Mouse (Mus musculus) lung, embryonic 16.5 days (tissue): ENCODE measurements around the gene Kirrel3. TPM values are rescaled to one million over a fixed set of nuclear protein-coding genes. Genes with fewer than 3 reads are reported as not detected.
A peak's percentile ranks its signal among the peaks of the same experiment; 100 is the strongest.

Experiments used
- ATAC-seq: fragments of 200-750 bp; cut with Nextera tagmentation; 2 replicates; pipeline ENCODE4 v1.8.0; 2017; ENCODE audit warnings: low read depth, mild to moderate bottlenecking, moderate library complexity
- H3K27ac ChIP-seq: fragments of 300-500 bp; sonication (generic); 2 replicates; pipeline ENCODE4 v1.5.1; 2014; ENCODE audit warnings: mild to moderate bottlenecking, control low read depth, low read length
- H3K27me3 ChIP-seq: fragments of 300-500 bp; sonication (generic); 2 replicates; pipeline ENCODE4 v1.6.1; 2014; ENCODE audit warnings: low read depth, low read length, mixed read lengths; ENCODE audit not compliant: control insufficient read depth, insufficient read depth
- H3K36me3 ChIP-seq: fragments of 300-500 bp; sonication (generic); 2 replicates; pipeline ENCODE4 v1.6.1; 2014; ENCODE audit warnings: low read length; ENCODE audit not compliant: control insufficient read depth, insufficient read depth
- H3K4me1 ChIP-seq: fragments of 300-500 bp; sonication (generic); replicated peaks from 2 replicates; pipeline ENCODE4 v1.6.1; 2014; ENCODE audit warnings: low read length, mixed read lengths; ENCODE audit not compliant: control insufficient read depth, insufficient read depth
- H3K4me2 ChIP-seq: fragments of 300-500 bp; sonication (generic); 2 replicates; pipeline ENCODE4 v1.6.1; 2014; ENCODE audit warnings: low read depth, low read length, control low read depth
- H3K4me3 ChIP-seq: fragments of 300-500 bp; sonication (generic); 2 replicates; pipeline ENCODE4 v1.5.1; 2014; ENCODE audit warnings: mild to moderate bottlenecking, low read length, control low read depth
- H3K9ac ChIP-seq: fragments of 300-500 bp; sonication (generic); 2 replicates; pipeline ENCODE4 v1.6.1; 2014; ENCODE audit warnings: low read length, control low read depth
- H3K9me3 ChIP-seq: fragments of 300-500 bp; sonication (generic); 2 replicates; pipeline ENCODE4 v1.6.1; 2016; ENCODE audit warnings: low read length; ENCODE audit not compliant: control insufficient read depth
- WGBS: fragments of 180-500 bp; shearing (Covaris S2); extraction: QIAGEN DNeasy Blood & Tissue Kit; methylation state at CpG from one replicate; pipeline ENCODE4 v1.1.7; 2014; 5-methylcytosine and 5-hydroxymethylcytosine counted together
- polyA plus RNA-seq: library from polyadenylated mRNA; unstranded; fragments of >200 nt; fragmentation: Nextera tagmentation; extraction: Ambion mirVana; gene quantifications from 2 replicates; pipeline ENCODE4 v1.2.1, GENCODE M21; 2015

The Kirrel3 gene
- polyA plus RNA-seq, 1 experiment from 2014 or later = 1.2 TPM

DNA sequence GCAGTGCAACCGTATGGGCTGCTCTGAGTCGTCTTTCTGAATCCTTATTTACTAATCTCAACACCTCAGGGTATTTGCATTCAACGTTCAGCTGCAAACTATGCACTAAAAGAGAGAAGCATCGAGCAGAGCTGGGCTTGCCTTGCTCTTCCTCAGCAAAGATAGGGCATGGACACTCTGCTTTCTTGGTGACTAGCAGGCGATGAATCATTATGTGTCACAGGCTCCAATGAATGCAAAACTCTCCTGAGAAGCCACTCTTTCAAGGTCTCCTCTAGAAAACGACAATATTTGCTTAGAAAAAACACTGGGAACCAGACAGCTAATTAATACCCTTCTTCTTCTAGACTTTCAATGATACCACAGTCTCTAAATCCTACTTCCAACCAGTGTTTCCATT, 223.0 kb downstream of the Kirrel3 start:
- Histone ChIP-seq H3K27ac (no peak overlapping the region), H3K27me3 (no peaks in the 10 kb centered on the region), H3K9ac (no peak overlapping the region), H3K36me3 (no peaks in the 10 kb centered on the region), H3K4me2 (no peak overlapping the region), H3K9me3 (no peaks in the 10 kb centered on the region), H3K4me3 (no peak overlapping the region), H3K4me1 (peaks cover 9% of the 10 kb centered on the region; the same call in 1 of the 2 replicates)
- WGBS = 67% methylated on average over 6 of the region's 6 CpGs
- ATAC-seq = no peak

DNA sequence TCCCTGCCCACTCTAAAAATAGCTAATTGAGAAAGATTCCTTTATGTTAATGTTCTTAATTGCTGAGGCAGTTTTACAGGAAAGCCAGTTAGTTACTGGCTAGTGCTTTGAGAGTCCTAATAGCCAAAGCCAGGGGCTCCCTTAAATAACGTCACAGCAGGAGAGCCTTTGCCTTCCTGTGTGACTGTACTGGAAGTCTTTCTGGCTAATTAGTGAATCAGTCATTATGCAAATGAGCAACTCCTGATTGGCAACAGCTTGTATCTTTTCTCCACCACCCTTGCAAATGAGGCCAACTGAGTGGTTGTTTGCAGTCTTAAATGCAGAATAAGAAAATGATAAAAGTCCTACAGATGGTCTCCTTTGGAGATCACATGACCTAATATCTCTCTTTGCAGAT, 226.3 kb downstream of the Kirrel3 start:
- H3K9me3 ChIP-seq = no peaks in the 10 kb centered on the region
- H3K36me3 ChIP-seq = no peaks in the 10 kb centered on the region
- 0 out of 2 replicates have a peak, but pooled peaks cover 2% of the 10 kb centered on the region for H3K4me1 ChIP-seq
- no peak for ATAC-seq
- H3K4me3 ChIP-seq = no peak overlapping the region
- no peaks in the 10 kb centered on the region for H3K27me3 ChIP-seq
- H3K27ac ChIP-seq = no peak overlapping the region
- WGBS = 35% methylated on average over 1 of the region's 1 CpGs
- H3K9ac ChIP-seq = no peak overlapping the region
- H3K4me2 ChIP-seq = no peak overlapping the region

DNA sequence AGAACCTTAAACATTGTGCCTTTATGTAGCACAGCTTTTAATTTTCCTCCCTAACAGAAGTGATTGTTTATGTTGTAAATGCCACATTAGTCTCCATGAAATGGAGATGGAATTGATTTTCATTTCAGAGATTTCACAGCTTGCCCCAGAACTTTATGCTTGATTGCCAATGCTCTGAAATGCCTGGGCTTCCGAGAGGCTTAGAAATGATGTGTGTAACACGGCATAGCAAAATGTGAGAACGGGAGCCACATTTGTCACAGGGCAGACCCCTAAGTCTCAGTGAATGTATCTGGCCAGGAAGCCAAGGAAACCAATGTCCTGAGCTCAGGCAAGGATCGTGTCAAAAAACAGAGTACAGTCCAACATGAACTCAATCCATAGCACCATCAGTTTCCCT, 227.3 kb downstream of the Kirrel3 start:
- WGBS = 75% methylated on average over 4 of the region's 4 CpGs
- Histone ChIP-seq H3K27me3 (no peaks in the 10 kb centered on the region), H3K9me3 (no peaks in the 10 kb centered on the region), H3K27ac (no peak overlapping the region), H3K4me2 (no peak overlapping the region), H3K9ac (no peak overlapping the region), H3K4me1 (0 out of 2 replicates have a peak, but pooled peaks cover 2% of the 10 kb centered on the region), H3K4me3 (no peak overlapping the region), H3K36me3 (no peaks in the 10 kb centered on the region)
- ATAC-seq = no peak

DNA sequence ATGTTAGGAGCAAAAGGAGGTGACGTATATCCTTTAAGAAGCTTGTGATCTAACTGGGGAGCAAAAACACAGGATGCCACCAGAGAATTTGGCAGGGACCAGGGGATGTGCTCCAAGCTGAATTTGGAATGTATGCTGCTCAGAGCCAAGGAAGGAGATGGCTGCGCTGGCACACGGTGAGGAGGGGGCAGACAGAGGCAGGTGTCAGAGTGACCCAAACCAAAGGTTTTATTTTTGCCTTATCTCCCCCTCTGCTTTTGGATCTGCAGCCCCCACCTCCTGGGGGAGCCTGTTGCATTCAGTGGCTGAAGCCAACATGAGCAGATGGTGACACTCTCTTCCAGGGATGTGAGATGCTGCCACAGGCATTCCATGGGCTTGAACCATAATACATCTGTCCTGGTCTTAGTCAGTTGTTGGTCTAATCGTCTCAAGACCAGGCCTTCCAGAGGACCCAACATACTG, 227.8 kb downstream of the Kirrel3 start:
- 80% methylated on average over 4 of the region's 4 CpGs for WGBS
- Histone ChIP-seq H3K9me3 (no peaks in the 10 kb centered on the region), H3K27me3 (no peaks in the 10 kb centered on the region), H3K4me1 (0 out of 2 replicates have a peak, but pooled peaks cover 2% of the 10 kb centered on the region), H3K27ac (no peak overlapping the region), H3K4me3 (no peak overlapping the region), H3K36me3 (no peaks in the 10 kb centered on the region), H3K4me2 (no peak overlapping the region), H3K9ac (no peak overlapping the region)
- no peak for ATAC-seq

DNA sequence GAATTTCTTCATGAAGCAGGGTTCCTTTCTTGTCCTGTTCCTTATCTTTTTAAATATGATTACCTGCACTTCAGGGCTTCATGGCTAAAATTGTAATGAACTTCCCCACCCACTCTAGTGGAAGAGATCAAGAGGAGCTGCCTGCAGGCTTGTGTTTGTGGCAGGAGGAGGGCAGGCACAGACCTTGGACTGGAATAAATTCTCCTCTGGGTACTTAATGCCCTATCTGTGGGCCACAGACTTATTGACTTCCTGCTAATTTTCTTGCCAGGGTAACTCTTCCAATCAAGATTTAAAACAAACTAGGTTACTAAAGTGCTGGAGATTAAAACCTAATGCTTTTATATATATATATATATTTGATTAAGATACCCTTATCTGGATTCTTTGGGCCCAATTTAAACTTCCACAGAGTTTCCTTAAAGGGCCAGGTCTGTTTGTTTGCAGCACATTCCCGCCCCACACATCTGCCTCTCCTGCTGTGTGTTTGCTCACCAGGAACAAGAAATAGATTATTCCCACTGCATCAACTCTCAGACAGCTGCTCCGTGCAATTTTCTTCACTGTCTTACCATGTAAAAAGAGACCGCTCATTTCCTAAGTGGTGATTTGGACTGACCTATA, 229.4 kb downstream of the Kirrel3 start:
- H3K4me2 ChIP-seq = no peak overlapping the region
- no peak overlapping the region for H3K4me3 ChIP-seq
- no peaks in the 10 kb centered on the region for H3K36me3 ChIP-seq
- WGBS = 50% methylated on average over 3 of the region's 3 CpGs
- no peaks in the 10 kb centered on the region for H3K27me3 ChIP-seq
- H3K9me3 ChIP-seq = no peaks in the 10 kb centered on the region
- no peak overlapping the region for H3K9ac ChIP-seq
- no peak overlapping the region for H3K27ac ChIP-seq
- H3K4me1 ChIP-seq = 0 out of 2 replicates have a peak, but pooled peaks cover 2% of the 10 kb centered on the region
- no peak for ATAC-seq

DNA sequence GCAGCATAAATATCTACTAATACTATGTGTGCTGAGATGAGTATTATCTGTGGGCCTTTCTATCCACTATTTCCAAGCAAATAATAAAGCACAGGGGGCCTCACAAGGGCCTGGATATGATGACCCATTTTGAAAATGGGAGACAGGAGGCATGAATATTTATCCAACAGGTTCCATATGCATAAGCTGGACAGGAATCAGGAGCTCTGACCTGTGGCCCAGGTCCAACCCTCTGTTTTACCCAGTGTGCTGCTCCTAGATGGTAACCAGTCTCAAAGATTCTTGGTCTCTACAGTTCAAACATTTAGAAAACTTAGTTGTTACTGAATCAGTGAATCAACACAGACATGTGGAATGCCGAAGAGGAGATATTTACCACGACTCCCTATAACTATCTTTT, 230.8 kb downstream of the Kirrel3 start:
- H3K4me1 ChIP-seq = 0 out of 2 replicates have a peak, but pooled peaks cover 3% of the 10 kb centered on the region
- WGBS = 74% methylated on average over 2 of the region's 2 CpGs
- H3K4me3 ChIP-seq = no peak overlapping the region
- H3K4me2 ChIP-seq = no peak overlapping the region
- ATAC-seq = no peak
- H3K9me3 ChIP-seq = no peaks in the 10 kb centered on the region
- no peak overlapping the region for H3K9ac ChIP-seq
- no peaks in the 10 kb centered on the region for H3K36me3 ChIP-seq
- H3K27ac ChIP-seq = no peak overlapping the region
- no peaks in the 10 kb centered on the region for H3K27me3 ChIP-seq

DNA sequence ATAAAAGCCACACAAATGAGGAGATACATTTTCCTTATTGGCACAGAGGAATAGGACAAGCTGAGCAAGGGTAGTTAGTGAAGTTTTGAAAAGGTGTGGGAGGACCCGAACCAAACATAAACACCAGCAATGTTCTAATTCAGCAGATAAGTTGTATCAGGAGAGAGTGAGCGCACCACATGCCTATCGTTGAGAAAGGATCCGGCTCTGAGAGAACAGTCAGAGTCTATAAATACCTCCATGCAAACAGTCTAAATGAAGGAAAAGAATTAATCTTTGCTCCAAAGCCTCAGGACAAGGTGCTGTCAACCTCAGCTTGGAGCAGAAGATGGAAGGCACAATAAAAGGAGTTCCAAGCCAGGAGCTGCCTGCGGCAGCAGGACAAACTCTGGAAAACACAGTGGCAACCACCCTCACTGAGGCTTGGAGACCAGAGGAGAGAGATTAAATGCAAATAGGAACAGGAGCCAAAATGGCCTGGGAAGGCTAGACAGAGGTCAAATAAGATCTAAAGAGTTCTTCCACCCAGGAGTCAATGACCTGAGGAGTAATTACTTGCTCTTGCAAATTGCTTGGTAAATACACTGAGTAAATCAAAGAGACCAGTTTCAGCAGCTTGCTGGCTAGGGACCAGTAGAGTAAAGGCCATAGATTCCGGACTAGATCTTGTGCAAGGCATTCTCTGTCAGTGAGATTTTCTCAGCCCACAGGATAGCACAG, 235.9 kb downstream of the Kirrel3 start:
- Histone ChIP-seq H3K27ac (no peak overlapping the region), H3K4me1 (0 out of 2 replicates have a peak, but pooled peaks cover 4% of the 10 kb centered on the region), H3K9ac (no peak overlapping the region), H3K9me3 (no peaks in the 10 kb centered on the region), H3K4me3 (no peak overlapping the region), H3K36me3 (no peaks in the 10 kb centered on the region), H3K4me2 (no peak overlapping the region), H3K27me3 (no peaks in the 10 kb centered on the region)
- peak; percentile 41; the same call in 1 of the 2 replicates for ATAC-seq
- WGBS = 28% methylated on average over 6 of the region's 6 CpGs

DNA sequence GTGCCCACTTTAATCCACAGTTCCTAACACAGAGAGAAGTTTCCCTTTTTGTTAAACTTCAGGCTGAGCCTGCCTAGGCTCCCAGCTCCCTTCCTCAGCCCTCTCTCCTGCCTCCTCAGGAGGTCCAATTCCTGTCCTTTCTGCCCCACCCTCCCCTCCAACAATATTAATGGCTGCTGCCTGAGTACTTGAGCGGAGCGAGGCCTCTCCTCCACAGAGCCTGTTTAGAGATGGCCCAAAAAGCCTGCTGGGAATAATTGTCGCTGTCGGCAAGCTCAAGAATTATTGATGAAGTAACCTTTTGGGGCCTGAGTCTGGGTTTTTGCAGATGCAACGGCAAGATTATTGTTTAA, 236.5 kb downstream of the Kirrel3 start:
- WGBS = 33% methylated on average over 5 of the region's 5 CpGs
- Histone ChIP-seq H3K9me3 (no peaks in the 10 kb centered on the region), H3K27ac (no peak overlapping the region), H3K36me3 (no peaks in the 10 kb centered on the region), H3K9ac (no peak overlapping the region), H3K4me2 (no peak overlapping the region), H3K27me3 (no peaks in the 10 kb centered on the region), H3K4me3 (no peak overlapping the region), H3K4me1 (0 out of 2 replicates have a peak, but pooled peaks cover 4% of the 10 kb centered on the region)
- peak; percentile 45; the same call in 1 of the 2 replicates for ATAC-seq

DNA sequence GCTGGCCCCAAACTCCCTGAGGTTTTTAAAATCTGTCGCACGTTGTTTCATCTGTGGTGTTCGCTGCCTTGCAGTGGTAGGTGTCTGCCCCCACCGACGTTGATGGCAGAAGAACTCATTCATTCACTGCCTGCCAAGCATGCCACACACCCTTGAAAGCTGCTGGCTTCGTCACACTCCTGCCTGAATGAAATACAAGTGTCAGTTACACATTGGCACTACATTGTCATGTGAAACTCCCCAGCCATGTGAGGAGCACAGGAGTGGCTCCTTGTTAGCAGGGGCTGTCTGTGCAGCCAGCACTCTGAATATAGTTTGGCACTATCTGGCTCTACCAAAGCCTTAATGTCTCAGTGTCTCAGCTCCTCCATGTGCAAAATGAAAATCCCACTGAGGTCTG, 246.8 kb downstream of the Kirrel3 start:
- Histone ChIP-seq H3K9ac (no peak overlapping the region), H3K36me3 (no peaks in the 10 kb centered on the region), H3K9me3 (no peaks in the 10 kb centered on the region), H3K27me3 (no peaks in the 10 kb centered on the region), H3K4me3 (no peak overlapping the region), H3K4me1 (no peaks in the 10 kb centered on the region), H3K27ac (no peak overlapping the region), H3K4me2 (no peak overlapping the region)
- WGBS = 45% methylated on average over 6 of the region's 6 CpGs
- no peak for ATAC-seq
